20 mouse cellular contexts compared by ENCODE assay signal in genomic region chr16:94140746-94141145, GRCm38 (mm10). TPM values are rescaled to one million over a fixed set of nuclear protein-coding genes. Genes with fewer than 3 reads are reported as not detected.
DNase-seq lines count a peak whose midpoint lies in the region; ATAC-seq lines count a peak whose summit lies in the region.
"Had no signal": no experiment of that assay in that cellular context is flagged by ENCODE, and none has a peak within 500 bp of the region (broad histone marks: within the 10 kb centered on the region; RNA-seq: fewer than 3 reads in every experiment).

No protein-coding gene starts in this region.

- peaks cover 35% of the 10 kb centered on the region for H3K4me1 ChIP-seq in kidney, embryonic 15.5 days

- no peak overlapping the region for H3K4me2 ChIP-seq in kidney, embryonic 15.5 days
- H3K4me2 ChIP-seq: forebrain, embryonic 13.5 days; heart, embryonic 13.5 days had no signal

- H3K4me3 ChIP-seq in kidney, embryonic 15.5 days (replicated peaks) = no peak overlapping the region
- H3K4me3 ChIP-seq: embryonic facial prominence, embryonic 10.5 days; forebrain, embryonic 13.5 days; heart, embryonic 13.5 days had no signal

- H3K27ac ChIP-seq in kidney, embryonic 15.5 days = peak overlapping the region; percentile 60; the same call in 1 of the 2 replicates
- H3K27ac ChIP-seq: forebrain, embryonic 13.5 days; heart, embryonic 13.5 days had no signal

- no peak for DNase-seq in kidney, adult 11 months
- DNase-seq in left cerebral cortex, postnatal 14 days (ENCODE audit: low spot score in 2 of 2) = peak; percentile 45 to 55
- DNase-seq in left cerebral cortex, postnatal 10 days (ENCODE audit: extremely low spot score in 1 of 2, low spot score in 2 of 2) = no peak
- DNase-seq in right cerebral cortex, postnatal 14 days = peak; percentile 41
- no peak for DNase-seq in right cerebral cortex, postnatal 36 days (ENCODE audit: low spot score in 2 of 2)
- DNase-seq in telencephalon, adult 2 months (ENCODE audit: low read depth, low spot score) = peak; percentile 24
- DNase-seq: adrenal gland, adult 2 months; adrenal gland, postnatal 25 days; cerebellum, adult 2 months; cerebellum, postnatal 10 days; forebrain, postnatal 0 days; gastrocnemius, postnatal 36 days; heart, adult 11 months; heart, postnatal 36 days had no signal

- intact Hi-C loops in left cerebral cortex, postnatal 14 days (cut with DNase I) = no loop called here
- intact Hi-C loops in left cerebral cortex, postnatal 10 days (cut with DNase I) = no loop called here

- no peak overlapping the region for H3K9ac ChIP-seq in kidney, embryonic 15.5 days
- H3K9ac ChIP-seq: forebrain, embryonic 13.5 days; forebrain, postnatal 0 days; heart, embryonic 13.5 days had no signal

- peaks cover 35% of the 10 kb centered on the region for H3K27me3 ChIP-seq in kidney, embryonic 15.5 days
- H3K27me3 ChIP-seq: CH12.LX had no signal

- ATAC-seq in kidney, embryonic 15.5 days (replicated peaks; ENCODE audit: low FRiP score) = 0 out of 2 replicates have a peak, but pooled peaks have one; percentile 13
- ATAC-seq: forebrain, embryonic 13.5 days; forebrain, postnatal 0 days had no signal

- no peaks in the 10 kb centered on the region for H3K9me3 ChIP-seq in kidney, embryonic 15.5 days (replicated peaks)
- H3K9me3 ChIP-seq: forebrain, embryonic 13.5 days; heart, embryonic 13.5 days had no signal

- H3K36me3 ChIP-seq in kidney, embryonic 15.5 days = no peaks in the 10 kb centered on the region

- WGBS in kidney, embryonic 15.5 days = 35% methylated on average over 10 of the region's 10 CpGs

RNA-seq across cellular contexts. Expression of gene Sim2, which starts 56.0 kb away (rescaled TPM):
- polyA plus RNA-seq in kidney, embryonic 15.5 days (2015; fragmentation: Nextera tagmentation; extraction: Ambion mirVana) = 2.1 and 2.5 TPM in 2 replicates
- total RNA-seq in left cerebral cortex, postnatal 14 days (2021) = under 1 TPM; 0.11 TPM
- total RNA-seq in left cerebral cortex, postnatal 10 days (2021) = under 1 TPM in 1 of 2 experiments, not detected in 1; 0.41 TPM
- total RNA-seq: adrenal gland, adult 2 months; adrenal gland, postnatal 25 days; CH12.LX; heart, postnatal 36 days had no signal
- polyA plus RNA-seq: adrenal gland, adult 2 months; heart, postnatal 0 days had no signal

Comparison
In these comparisons a context has a peak if more than half of its experiments do, and no peak if none do; other contexts are left out.
1. DNase-seq: peak in left cerebral cortex, postnatal 14 days (2 of 2), right cerebral cortex, postnatal 14 days (single experiment) and telencephalon, adult 2 months (single experiment); none in kidney, adult 11 months (single experiment), left cerebral cortex, postnatal 10 days (0 of 2) and right cerebral cortex, postnatal 36 days (0 of 2).